Mouse (Mus musculus) gastrocnemius, postnatal 25 days (tissue): ENCODE data around the gene Tbx5. TPM values are rescaled to one million over a fixed set of nuclear protein-coding genes. Genes with fewer than 3 reads are reported as not detected.

Experiments used
- total RNA-seq, 2 experiments: library from RNA; stranded (reverse); gene quantifications; 1 replicate in 1 of 2; 2 replicates in 1 of 2; pipeline ENCODE4 v1.2.3; 2021

Gene Tbx5
- total RNA-seq, 2 experiments from 2014 or later: 0.19 TPM; not detected in 1

Other genes starting within 250 kb of the Tbx5 start
- 1 to 10 TPM; 2.6 to 4.3 TPM for gene Tbx3, start 162.0 kb upstream of the Tbx5 start, total RNA-seq